Comparison of ENCODE assay signal across 10 mouse cellular contexts in the genomic region with DNA sequence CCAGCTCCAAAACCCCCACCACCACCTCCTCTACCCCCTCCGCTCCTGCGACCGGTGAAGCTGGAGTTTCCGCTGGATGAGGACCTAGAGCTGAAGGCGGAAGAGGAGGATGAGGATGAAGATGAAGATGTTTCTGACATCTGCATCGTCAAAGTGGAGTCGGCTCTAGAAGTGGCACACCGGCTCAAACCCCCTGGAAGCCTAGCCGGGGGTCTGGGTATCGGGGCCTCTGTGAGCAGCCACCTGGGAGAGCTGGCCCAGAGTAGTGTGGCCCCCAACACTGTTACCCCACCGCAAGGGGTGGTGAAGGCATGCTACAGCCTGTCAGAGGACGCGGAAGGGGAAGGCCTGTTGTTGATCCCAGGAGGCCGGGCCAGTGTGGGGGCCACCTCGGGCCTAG. TPM values are rescaled to one million over a fixed set of nuclear protein-coding genes. Genes with fewer than 3 reads are reported as not detected.
DNase-seq lines count a peak whose midpoint lies in the region; ATAC-seq and TF ChIP-seq lines count a peak whose summit lies in the region.
"Had no signal": no experiment of that assay in that cellular context is flagged by ENCODE, and none has a peak within 500 bp of the region (broad histone marks: within the 10 kb centered on the region; RNA-seq: fewer than 3 reads in every experiment).

No protein-coding gene starts in this region.

- ATAC-seq in heart, embryonic 15.5 days (replicated peaks; ENCODE audit: insufficient number of reproducible peaks, insufficient read depth, low FRiP score, low read depth): no peak
- ATAC-seq in forebrain, embryonic 14.5 days: no peak
- ATAC-seq in liver, embryonic 13.5 days (ENCODE audit: low read depth): no peak

- no peaks in the 10 kb centered on the region for H3K27me3 ChIP-seq in heart, embryonic 15.5 days
- no peaks in the 10 kb centered on the region for H3K27me3 ChIP-seq in ES-Bruce4 (ENCODE audit: control insufficient read depth, insufficient read depth, low read length, poor library complexity, severe bottlenecking)
- no peaks in the 10 kb centered on the region for H3K27me3 ChIP-seq in forebrain, embryonic 14.5 days (replicated peaks; ENCODE audit: control insufficient read depth, insufficient read depth, low read length)
- H3K27me3 ChIP-seq in liver, embryonic 13.5 days: no peaks in the 10 kb centered on the region

- no peaks in the 10 kb centered on the region for H3K9me3 ChIP-seq in heart, embryonic 15.5 days (replicated peaks)
- no peaks in the 10 kb centered on the region for H3K9me3 ChIP-seq in ES-Bruce4 (replicated peaks; ENCODE audit: control insufficient read depth, insufficient read depth, low read length, poor library complexity, severe bottlenecking)
- H3K9me3 ChIP-seq in forebrain, embryonic 14.5 days (replicated peaks; ENCODE audit: control insufficient read depth, low read length): no peaks in the 10 kb centered on the region
- no peaks in the 10 kb centered on the region for H3K9me3 ChIP-seq in liver, embryonic 13.5 days (replicated peaks)

- no peak for DNase-seq in heart, adult 9 months (ENCODE audit: low spot score in 2 of 2)
- no peak for DNase-seq in forebrain, embryonic 14.5 days (ENCODE audit: low spot score)
- no peak for DNase-seq in liver, embryonic 13.5 days
- DNase-seq in layer of hippocampus, adult 9-11 months: no peak
- no peak for DNase-seq in adrenal gland, postnatal 36 days
- no peak for DNase-seq in lung, postnatal 36 days

- H3K27ac ChIP-seq in heart, embryonic 15.5 days: peak overlapping the region; percentile 88; the same call in 1 of the 2 replicates
- H3K27ac ChIP-seq in ES-Bruce4 (ENCODE audit: insufficient read depth, low read length): no peak overlapping the region
- H3K27ac ChIP-seq in forebrain, embryonic 14.5 days (ENCODE audit: low read depth, low read length): peak overlapping the region; percentile 93; the same call in 1 of the 2 replicates
- H3K27ac ChIP-seq in liver, embryonic 13.5 days: peak overlapping the region; percentile 88
- H3K27ac ChIP-seq: liver, embryonic 14.5 days had no signal

- TF ChIP-seq POLR2A in ES-Bruce4 (IDR thresholded peaks at IDR 0.05; ENCODE audit: insufficient read depth, low read length): no peak

- peaks cover 5% of the 10 kb centered on the region; the same call in 1 of the 2 replicates for H3K36me3 ChIP-seq in heart, embryonic 15.5 days
- H3K36me3 ChIP-seq in ES-Bruce4 (ENCODE audit: control insufficient read depth, insufficient read depth, low read length, poor library complexity, severe bottlenecking): no peaks in the 10 kb centered on the region
- H3K36me3 ChIP-seq in forebrain, embryonic 14.5 days (ENCODE audit: control insufficient read depth, insufficient read depth, low read length): peaks cover 9% of the 10 kb centered on the region
- H3K36me3 ChIP-seq in liver, embryonic 13.5 days: peaks cover 10% of the 10 kb centered on the region

- no peak for TF ChIP-seq EP300 in ES-Bruce4 (IDR thresholded peaks at IDR 0.05; ENCODE audit: insufficient read depth, low read depth, low read length)

- H3K4me2 ChIP-seq in heart, embryonic 15.5 days: peak overlapping the region; percentile 97
- H3K4me2 ChIP-seq in forebrain, embryonic 14.5 days (ENCODE audit: low read length): peak overlapping the region; percentile 83
- H3K4me2 ChIP-seq in liver, embryonic 13.5 days: peak overlapping the region; percentile 98

- peak overlapping the region; percentile 87 for H3K4me3 ChIP-seq in heart, embryonic 15.5 days
- H3K4me3 ChIP-seq in ES-Bruce4 (ENCODE audit: low read depth, low read length): peak overlapping the region; percentile 59
- H3K4me3 ChIP-seq in forebrain, embryonic 14.5 days (ENCODE audit: low read depth, low read length): peak overlapping the region; percentile 84
- peak overlapping the region; percentile 74 for H3K4me3 ChIP-seq in liver, embryonic 13.5 days (replicated peaks)

- H3K4me1 ChIP-seq in heart, embryonic 15.5 days (replicated peaks): peaks cover 45% of the 10 kb centered on the region
- H3K4me1 ChIP-seq in ES-Bruce4 (ENCODE audit: control insufficient read depth, insufficient read depth, low read length): peaks cover 2% of the 10 kb centered on the region
- H3K4me1 ChIP-seq in forebrain, embryonic 14.5 days (ENCODE audit: control insufficient read depth, insufficient read depth, low read length): peaks cover 29% of the 10 kb centered on the region
- peaks cover 77% of the 10 kb centered on the region for H3K4me1 ChIP-seq in liver, embryonic 13.5 days (replicated peaks)

- no peak overlapping the region; the same call in 1 of the 2 replicates for H3K9ac ChIP-seq in heart, embryonic 15.5 days
- no peak overlapping the region for H3K9ac ChIP-seq in ES-Bruce4 (ENCODE audit: low read depth, poor library complexity, severe bottlenecking)
- H3K9ac ChIP-seq in forebrain, embryonic 14.5 days (ENCODE audit: low read length): peak overlapping the region; percentile 95
- peak overlapping the region; percentile 86; the same call in 1 of the 2 replicates for H3K9ac ChIP-seq in liver, embryonic 13.5 days
- H3K9ac ChIP-seq: liver, embryonic 14.5 days had no signal

- no peak for TF ChIP-seq CTCF in ES-Bruce4 (IDR thresholded peaks at IDR 0.05; ENCODE audit: low read depth, low read length)

- WGBS in heart, embryonic 15.5 days: 90% methylated on average over 15 of the region's 15 CpGs
- 92% methylated on average over 15 of the region's 15 CpGs for WGBS in forebrain, embryonic 14.5 days
- 92% methylated on average over 15 of the region's 15 CpGs for WGBS in liver, embryonic 13.5 days (ENCODE audit: insufficient replicate concordance)

RNA-seq across cellular contexts. Expression of gene C2, which starts 2.3 kb away (rescaled TPM):
- 2.0 and 3.3 TPM in 2 replicates for polyA plus RNA-seq in heart, embryonic 15.5 days (2015; fragmentation: Nextera tagmentation; extraction: Ambion mirVana)
- polyA plus RNA-seq in ES-Bruce4 (2011; ENCODE audit: insufficient read depth, insufficient read length, low read depth, missing spikeins): 9.9 and 10.8 TPM in 2 replicates
- 1.3 and 1.4 TPM in 2 replicates for polyA plus RNA-seq in forebrain, embryonic 14.5 days (2014; fragmentation: Nextera tagmentation; extraction: Ambion mirVana)
- 11.1 and 11.7 TPM in 2 replicates for polyA plus RNA-seq in liver, embryonic 13.5 days (2015; fragmentation: Nextera tagmentation; extraction: Ambion mirVana)
- total RNA-seq in adrenal gland, postnatal 36 days (2021): 100 to 1,000 TPM in 1 of 2 experiments, 10 to 100 TPM in 1; 85.2 to 119 TPM

RNA-seq across cellular contexts. Expression of gene Ehmt2, which starts 2.5 kb away (rescaled TPM):
- 31.7 and 48.8 TPM in 2 replicates for polyA plus RNA-seq in heart, embryonic 15.5 days (2015; fragmentation: Nextera tagmentation; extraction: Ambion mirVana)
- 60.9 and 75.4 TPM in 2 replicates for polyA plus RNA-seq in ES-Bruce4 (2011; ENCODE audit: insufficient read depth, insufficient read length, low read depth, missing spikeins)
- polyA plus RNA-seq in forebrain, embryonic 14.5 days (2014; fragmentation: Nextera tagmentation; extraction: Ambion mirVana): 62.5 and 76.9 TPM in 2 replicates
- polyA plus RNA-seq in liver, embryonic 13.5 days (2015; fragmentation: Nextera tagmentation; extraction: Ambion mirVana): 16.8 and 17.7 TPM in 2 replicates
- total RNA-seq in adrenal gland, postnatal 36 days (2021): 100 to 1,000 TPM; 124 to 143 TPM

RNA-seq across cellular contexts. Expression of gene Gm20547, which starts 13.9 kb away (rescaled TPM):
- not detected in 2 replicates for polyA plus RNA-seq in heart, embryonic 15.5 days (2015; fragmentation: Nextera tagmentation; extraction: Ambion mirVana)
- polyA plus RNA-seq in ES-Bruce4 (2011; ENCODE audit: insufficient read depth, insufficient read length, low read depth, missing spikeins): 0.41 TPM in 1 of 2 replicates, not detected in the other
- polyA plus RNA-seq in forebrain, embryonic 14.5 days (2014; fragmentation: Nextera tagmentation; extraction: Ambion mirVana): 0.28 TPM in 1 of 2 replicates, not detected in the other
- 0.17 TPM in 1 of 2 replicates, not detected in the other for polyA plus RNA-seq in liver, embryonic 13.5 days (2015; fragmentation: Nextera tagmentation; extraction: Ambion mirVana)
- total RNA-seq in adrenal gland, postnatal 36 days (2021): not detected
- total RNA-seq: gastrocnemius, postnatal 14 days had no signal

RNA-seq across cellular contexts. Expression of gene Zbtb12, which starts 16.4 kb away (rescaled TPM):
- 1.1 and 1.8 TPM in 2 replicates for polyA plus RNA-seq in heart, embryonic 15.5 days (2015; fragmentation: Nextera tagmentation; extraction: Ambion mirVana)
- polyA plus RNA-seq in ES-Bruce4 (2011; ENCODE audit: insufficient read depth, insufficient read length, low read depth, missing spikeins): 22.8 and 24.7 TPM in 2 replicates
- 3.5 and 3.8 TPM in 2 replicates for polyA plus RNA-seq in forebrain, embryonic 14.5 days (2014; fragmentation: Nextera tagmentation; extraction: Ambion mirVana)
- polyA plus RNA-seq in liver, embryonic 13.5 days (2015; fragmentation: Nextera tagmentation; extraction: Ambion mirVana): 0.54 and 0.80 TPM in 2 replicates
- total RNA-seq in adrenal gland, postnatal 36 days (2021): 10 to 100 TPM; 10.4 to 17.4 TPM

RNA-seq across cellular contexts. Expression of gene Slc44a4, which starts 18.5 kb away (rescaled TPM):
- polyA plus RNA-seq in heart, embryonic 15.5 days (2015; fragmentation: Nextera tagmentation; extraction: Ambion mirVana): 0.08 TPM in 1 of 2 replicates, not detected in the other
- 5.3 and 5.8 TPM in 2 replicates for polyA plus RNA-seq in ES-Bruce4 (2011; ENCODE audit: insufficient read depth, insufficient read length, low read depth, missing spikeins)
- polyA plus RNA-seq in forebrain, embryonic 14.5 days (2014; fragmentation: Nextera tagmentation; extraction: Ambion mirVana): not detected in 2 replicates
- 1.5 TPM in 2 replicates for polyA plus RNA-seq in liver, embryonic 13.5 days (2015; fragmentation: Nextera tagmentation; extraction: Ambion mirVana)
- 1 to 10 TPM in 1 of 2 experiments, under 1 TPM in 1; 0.83 to 1.7 TPM for total RNA-seq in adrenal gland, postnatal 36 days (2021)

Comparison
In these comparisons a context has a peak if more than half of its experiments do, and no peak if none do; other contexts are left out.
1. H3K9ac ChIP-seq: peak in forebrain, embryonic 14.5 days (single experiment) and liver, embryonic 13.5 days (single experiment); none in heart, embryonic 15.5 days (single experiment) and ES-Bruce4 (single experiment).
2. Peak in every context shown above with its lines, with median percentiles within 50 percentile points of each other: H3K4me2 ChIP-seq and H3K4me3 ChIP-seq.